ENCODE assay signal across 12 mouse cellular contexts in genomic region chr5:111944273-111944971, GRCm38 (mm10).
A peak's percentile ranks its signal among the peaks of the same experiment; 100 is the strongest.
DNase-seq lines count a peak whose midpoint lies in the region; ATAC-seq and TF ChIP-seq lines count a peak whose summit lies in the region.
"Had no signal": no experiment of that assay in that cellular context is flagged by ENCODE, and none has a peak within 500 bp of the region (broad histone marks: within the 10 kb centered on the region; RNA-seq: fewer than 3 reads in every experiment).

No protein-coding gene starts in this region.

- no peak for ATAC-seq in heart, embryonic 12.5 days (ENCODE audit: insufficient number of reproducible peaks, low FRiP score)
- ATAC-seq in lung, postnatal 0 days: no peak
- ATAC-seq in midbrain, embryonic 11.5 days (ENCODE audit: low FRiP score): peak; percentile 74

- no peak overlapping the region for H3K27ac ChIP-seq in heart, embryonic 12.5 days (ENCODE audit: poor library complexity, severe bottlenecking)
- no peak overlapping the region for H3K27ac ChIP-seq in lung, postnatal 0 days (ENCODE audit: low read length)
- H3K27ac ChIP-seq in midbrain, embryonic 11.5 days (ENCODE audit: low read depth, low read length): no peak overlapping the region; the same call in 1 of the 2 replicates

- no peak overlapping the region for H3K9ac ChIP-seq in heart, embryonic 12.5 days
- no peak overlapping the region for H3K9ac ChIP-seq in lung, postnatal 0 days (replicated peaks; ENCODE audit: low read depth)
- peak overlapping the region; percentile 33 for H3K9ac ChIP-seq in midbrain, embryonic 11.5 days (ENCODE audit: low read length)

- peak overlapping the region; percentile 45 for H3K4me2 ChIP-seq in heart, embryonic 12.5 days
- H3K4me2 ChIP-seq in lung, postnatal 0 days (replicated peaks; ENCODE audit: low read depth, low read length): no peak overlapping the region
- peak overlapping the region; percentile 30 for H3K4me2 ChIP-seq in midbrain, embryonic 11.5 days

- peaks cover 6% of the 10 kb centered on the region; the same call in 1 of the 2 replicates for H3K4me1 ChIP-seq in heart, embryonic 12.5 days (replicated peaks)
- H3K4me1 ChIP-seq in lung, postnatal 0 days (ENCODE audit: insufficient read depth, low read depth, low read length): no peaks in the 10 kb centered on the region
- H3K4me1 ChIP-seq in midbrain, embryonic 11.5 days (ENCODE audit: control insufficient read depth, insufficient read depth, low read length): peaks cover 12% of the 10 kb centered on the region; the same call in 1 of the 2 replicates

- peaks cover 68% of the 10 kb centered on the region for H3K27me3 ChIP-seq in heart, embryonic 12.5 days (replicated peaks)
- no peaks in the 10 kb centered on the region for H3K27me3 ChIP-seq in lung, postnatal 0 days (replicated peaks; ENCODE audit: insufficient read depth, low read length)
- H3K27me3 ChIP-seq in midbrain, embryonic 11.5 days (ENCODE audit: control insufficient read depth, insufficient read depth, low read length): no peaks in the 10 kb centered on the region

- no peak for TF ChIP-seq EP300 in lung, postnatal 0 days (IDR thresholded peaks at IDR 0.05)

- 22% methylated on average over 24 of the region's 28 CpGs for WGBS in heart, embryonic 12.5 days
- WGBS in lung, postnatal 0 days: 16% methylated on average over 23 of the region's 28 CpGs
- 26% methylated on average over 27 of the region's 28 CpGs for WGBS in midbrain, embryonic 11.5 days

- no peak overlapping the region for H3K4me3 ChIP-seq in heart, embryonic 12.5 days
- no peak overlapping the region for H3K4me3 ChIP-seq in lung, postnatal 0 days (ENCODE audit: low read depth, low read length)
- 0 out of 2 replicates have a peak overlapping the region, but pooled peaks have one; percentile 13 for H3K4me3 ChIP-seq in midbrain, embryonic 11.5 days (ENCODE audit: low read depth, low read length)

- H3K9me3 ChIP-seq in heart, embryonic 12.5 days (replicated peaks): 0 out of 2 replicates have a peak, but pooled peaks cover 2% of the 10 kb centered on the region
- no peaks in the 10 kb centered on the region for H3K9me3 ChIP-seq in lung, postnatal 0 days (ENCODE audit: low read length)
- no peaks in the 10 kb centered on the region for H3K9me3 ChIP-seq in midbrain, embryonic 11.5 days (ENCODE audit: control insufficient read depth, low read length)

- DNase-seq in heart, adult 18-20 months: no peak
- DNase-seq in lung, postnatal 0 days (ENCODE audit: low spot score): peak; percentile 8
- DNase-seq in lung, adult 18-20 months: no peak
- peak; percentile 93 for DNase-seq in midbrain, embryonic 11.5 days (ENCODE audit: low spot score, missing footprints)
- DNase-seq in telencephalon, adult 2 months (ENCODE audit: low read depth, low spot score): peak; percentile 6
- DNase-seq in layer of hippocampus, adult 9-10 months (ENCODE audit: low spot score): no peak
- DNase-seq in adrenal gland, adult 8-10 months: no peak
- DNase-seq: cerebellum, adult 9-10 months; kidney, postnatal 36 days; lung, postnatal 14 days; right cerebral cortex, adult 18-20 months had no signal

- H3K36me3 ChIP-seq in heart, embryonic 12.5 days: no peaks in the 10 kb centered on the region
- H3K36me3 ChIP-seq in lung, postnatal 0 days (ENCODE audit: insufficient read depth, low read length): no peaks in the 10 kb centered on the region
- no peaks in the 10 kb centered on the region for H3K36me3 ChIP-seq in midbrain, embryonic 11.5 days (ENCODE audit: control insufficient read depth, insufficient read depth, low read length)

- TF ChIP-seq CTCF in lung, postnatal 0 days (IDR thresholded peaks at IDR 0.05): no peak

Comparison
In these comparisons a context has a peak if more than half of its experiments do, and no peak if none do; other contexts are left out.
1. DNase-seq: peak in lung, postnatal 0 days (single experiment), midbrain, embryonic 11.5 days (single experiment) and telencephalon, adult 2 months (single experiment); none in heart, adult 18-20 months (0 of 2), lung, adult 18-20 months (0 of 2), layer of hippocampus, adult 9-10 months (single experiment) and adrenal gland, adult 8-10 months (single experiment).